Mouse (Mus musculus): ENCODE results near the gene Ipcef1. TPM values are rescaled to one million over a fixed set of nuclear protein-coding genes. Genes with fewer than 3 reads are reported as not detected.

Ipcef1 gene
- polyA plus RNA-seq, 1 experiment, result 0.30 TPM

Other genes starting within 250 kb of the Ipcef1 start
- gene Cnksr3, start 159.8 kb upstream of the Ipcef1 start, polyA plus RNA-seq (2012; rRNA removed), result 7.6 and 12.0 TPM in 2 replicates